Mouse (Mus musculus) lung, postnatal 0 days (tissue): Measurements from ENCODE around the gene Eif3k. TPM values are rescaled to one million over a fixed set of nuclear protein-coding genes. Genes with fewer than 3 reads are reported as not detected.
"Not testable (repeated sequence)": the region's sequence is repeated elsewhere in the genome, so short reads cannot be mapped to it uniquely, and the experiment has no call there.

Experiments used
- ATAC-seq: fragments of 200-750 bp; cut with Nextera tagmentation; 2 replicates; pipeline ENCODE4 v1.8.0; 2017; ENCODE audit warnings: moderate library complexity
- DNase-seq: peaks from one replicate; pipeline ENCODE4 v3.0.0-alpha.2; 2016; ENCODE audit warnings: low spot score
- H3K27ac ChIP-seq: fragments of 300-500 bp; sonication (generic); 2 replicates; pipeline ENCODE4 v1.5.1; 2014; ENCODE audit warnings: antibody characterized with exemption, mild to moderate bottlenecking, low read length, mixed read lengths
- H3K27me3 ChIP-seq: fragments of 300-500 bp; sonication (generic); replicated peaks from 2 replicates; pipeline ENCODE4 v1.6.1; 2014; ENCODE audit warnings: low read length, mixed read lengths; ENCODE audit not compliant: insufficient read depth
- H3K36me3 ChIP-seq: fragments of 300-500 bp; sonication (generic); 2 replicates; pipeline ENCODE4 v1.6.1; 2014; ENCODE audit warnings: low read length, mixed read lengths; ENCODE audit not compliant: insufficient read depth
- H3K4me1 ChIP-seq: fragments of 300-500 bp; sonication (generic); 2 replicates; pipeline ENCODE4 v1.6.1; 2014; ENCODE audit warnings: antibody characterized with exemption, low read depth, low read length, mixed read lengths; ENCODE audit not compliant: insufficient read depth
- H3K4me2 ChIP-seq: fragments of 300-500 bp; sonication (generic); replicated peaks from 2 replicates; pipeline ENCODE4 v1.6.1; 2014; ENCODE audit warnings: low read depth, mild to moderate bottlenecking, low read length, moderate library complexity, mixed read lengths
- H3K4me3 ChIP-seq: fragments of 300-500 bp; sonication (generic); 2 replicates; pipeline ENCODE4 v1.5.1; 2014; ENCODE audit warnings: low read depth, low read length
- H3K9ac ChIP-seq: fragments of 300-500 bp; sonication (generic); replicated peaks from 2 replicates; pipeline ENCODE4 v1.6.1; 2014; ENCODE audit warnings: low read depth, mild to moderate bottlenecking
- H3K9me3 ChIP-seq: fragments of 300-500 bp; sonication (generic); 2 replicates; pipeline ENCODE4 v1.6.1; 2016; ENCODE audit warnings: low read length, mixed read lengths
- CTCF ChIP-seq: IDR thresholded peaks from 2 replicates; pipeline ENCODE4 v1.5.1; 2016; ENCODE audit warnings: antibody characterized with exemption, mild to moderate bottlenecking
- EP300 ChIP-seq: IDR thresholded peaks from 2 replicates; pipeline ENCODE4 v1.6.1; 2016; ENCODE audit warnings: antibody characterized with exemption, mild to moderate bottlenecking, control low read depth
- WGBS: fragments of 180-500 bp; shearing (Covaris S2); extraction: QIAGEN DNeasy Blood & Tissue Kit; methylation state at CpG from one replicate; pipeline ENCODE4 v1.1.7; 2014; 5-methylcytosine and 5-hydroxymethylcytosine counted together
- polyA plus RNA-seq: library from polyadenylated mRNA; unstranded; fragments of >200 nt; fragmentation: Nextera tagmentation; extraction: Ambion mirVana; gene quantifications from 2 replicates; pipeline ENCODE4 v1.2.1, GENCODE M21; 2015

The Eif3k gene
- polyA plus RNA-seq, 1 experiment from 2014 or later, result 294 TPM

DNA sequence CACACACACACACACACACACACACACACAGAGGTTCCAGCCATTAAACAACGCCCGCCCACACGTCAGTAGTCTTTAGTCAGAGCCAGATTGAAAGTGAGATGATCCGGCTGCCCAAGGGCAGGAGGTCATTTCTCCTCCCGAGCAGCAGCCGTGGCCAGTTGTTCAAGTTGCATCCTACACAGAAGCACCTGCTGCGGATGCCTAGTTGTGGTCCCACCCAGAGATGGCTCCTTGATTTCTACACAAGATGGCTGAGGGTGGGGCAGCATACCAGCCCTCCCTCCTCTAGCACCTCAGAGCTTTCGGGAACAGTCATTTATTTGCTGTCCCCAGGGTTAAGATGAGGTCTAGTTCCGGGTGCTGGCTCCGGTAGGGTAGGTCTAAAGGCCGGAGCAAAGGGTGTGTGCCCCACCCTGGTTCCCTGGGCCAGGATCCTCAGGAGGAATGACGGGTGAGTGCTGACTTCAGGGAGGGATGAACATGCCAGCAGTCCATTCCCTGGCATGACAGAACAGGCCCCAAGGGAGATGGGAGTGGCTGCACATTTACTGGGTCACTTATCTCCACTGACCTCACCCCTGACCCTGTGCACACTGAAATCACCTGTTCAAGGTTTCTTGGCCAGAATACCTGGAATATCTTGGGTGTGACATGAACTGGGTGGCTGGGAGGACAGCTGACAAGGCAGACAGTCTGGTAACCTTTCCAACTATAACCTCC is 11.8 kb downstream of the Eif3k start:
- ATAC-seq (peak; percentile 64), DNase-seq (peak; percentile 66)
- H3K27me3 ChIP-seq, result no peaks in the 10 kb centered on the region
- no peak overlapping the region for H3K4me3 ChIP-seq
- H3K27ac ChIP-seq, result peak overlapping the region; percentile 68
- no peak overlapping the region for H3K9ac ChIP-seq
- 46% methylated on average over 12 of the region's 12 CpGs for WGBS
- H3K36me3 ChIP-seq, result peaks cover 7% of the 10 kb centered on the region; the same call in 1 of the 2 replicates
- no peak overlapping the region for H3K4me2 ChIP-seq
- TF ChIP-seq CTCF, result no peak
- TF ChIP-seq EP300, result peak; percentile 56; the same call in 1 of the 2 replicates
- no peaks in the 10 kb centered on the region for H3K9me3 ChIP-seq
- H3K4me1 ChIP-seq, result peaks cover 9% of the 10 kb centered on the region; the same call in 1 of the 2 replicates

GRCm38 (mm10) chr7:28969271-28969670 is 12.4 kb downstream of the Eif3k start:
- Histone ChIP-seq H3K4me3 (no peak overlapping the region), H3K9me3 (no peaks in the 10 kb centered on the region), H3K36me3 (peaks cover 7% of the 10 kb centered on the region; the same call in 1 of the 2 replicates), H3K27me3 (no peaks in the 10 kb centered on the region), H3K9ac (no peak overlapping the region), H3K4me2 (no peak overlapping the region), H3K4me1 (peaks cover 9% of the 10 kb centered on the region; the same call in 1 of the 2 replicates), H3K27ac (peak overlapping the region; percentile 68)
- TF ChIP-seq EP300, result no peak
- no peak for TF ChIP-seq CTCF
- DNase-seq (no peak), ATAC-seq (no peak)
- 94% methylated on average over 1 of the region's 1 CpGs for WGBS

DNA sequence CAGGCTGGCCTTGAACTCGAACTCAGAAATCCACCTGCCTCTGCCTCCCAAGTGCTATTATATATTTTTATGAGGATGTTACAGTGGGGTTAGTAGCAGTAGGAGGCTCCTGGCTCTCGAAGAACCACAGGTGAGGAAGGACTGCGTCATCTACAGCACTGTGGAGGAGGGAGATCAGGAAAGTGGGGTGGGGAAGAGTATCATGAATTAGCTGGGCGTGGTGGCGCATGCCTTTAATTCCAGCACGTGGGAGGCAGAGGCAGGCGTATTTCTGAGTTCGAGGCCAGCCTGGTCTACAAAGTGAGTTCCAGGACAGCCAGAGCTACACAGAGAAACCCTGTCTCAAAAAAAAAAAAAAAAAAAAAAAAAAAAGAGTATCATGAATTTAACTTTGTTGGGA is 13.5 kb downstream of the Eif3k start:
- not testable (repeated sequence) for H3K27me3 ChIP-seq, H3K4me1 ChIP-seq, DNase-seq, H3K36me3 ChIP-seq, H3K9ac ChIP-seq, ATAC-seq, H3K4me3 ChIP-seq, H3K9me3 ChIP-seq, H3K27ac ChIP-seq, H3K4me2 ChIP-seq
- WGBS, result 89% methylated on average over 8 of the region's 8 CpGs

- ATAC-seq (no peak), DNase-seq (no peak)
- Histone ChIP-seq H3K4me2 (no peak overlapping the region), H3K4me3 (no peak overlapping the region), H3K9me3 (no peaks in the 10 kb centered on the region), H3K36me3 (no peaks in the 10 kb centered on the region), H3K4me1 (peaks cover 4% of the 10 kb centered on the region; the same call in 1 of the 2 replicates), H3K27me3 (no peaks in the 10 kb centered on the region), H3K9ac (no peak overlapping the region), H3K27ac (no peak overlapping the region)
- TF ChIP-seq EP300 (no peak), CTCF (no peak)
- WGBS, result 67% methylated on average over 4 of the region's 4 CpGs
Observed at GRCm38 (mm10) chr7:28966751-28967505, 14.7 kb downstream of the Eif3k start.

- H3K9ac ChIP-seq, result no peak overlapping the region
- H3K27me3 ChIP-seq, result no peaks in the 10 kb centered on the region
- no peaks in the 10 kb centered on the region for H3K9me3 ChIP-seq
- no peak overlapping the region for H3K4me3 ChIP-seq
- 67% methylated on average over 4 of the region's 5 CpGs for WGBS
- TF ChIP-seq EP300 (no peak), CTCF (no peak)
- no peak overlapping the region for H3K4me2 ChIP-seq
- peaks cover 3% of the 10 kb centered on the region; the same call in 1 of the 2 replicates for H3K4me1 ChIP-seq
- no peak for ATAC-seq
- no peaks in the 10 kb centered on the region for H3K36me3 ChIP-seq
- no peak for DNase-seq
- no peak overlapping the region for H3K27ac ChIP-seq
Observed at GRCm38 (mm10) chr7:28966181-28966580, 15.5 kb downstream of the Eif3k start.

- no peaks in the 10 kb centered on the region for H3K9me3 ChIP-seq
- 83% methylated on average over 5 of the region's 5 CpGs for WGBS
- no peak overlapping the region for H3K4me2 ChIP-seq
- H3K36me3 ChIP-seq, result no peaks in the 10 kb centered on the region
- H3K27ac ChIP-seq, result no peak overlapping the region
- H3K4me1 ChIP-seq, result no peaks in the 10 kb centered on the region; the same call in 1 of the 2 replicates
- no peak for TF ChIP-seq CTCF
- no peak for TF ChIP-seq EP300
- DNase-seq (no peak), ATAC-seq (no peak)
- no peaks in the 10 kb centered on the region for H3K27me3 ChIP-seq
- H3K4me3 ChIP-seq, result no peak overlapping the region
- no peak overlapping the region for H3K9ac ChIP-seq
Observed at GRCm38 (mm10) chr7:28965346-28965840, 16.3 kb downstream of the Eif3k start.
